Comparison of ENCODE assay signal across 8 mouse cellular contexts in the genomic region with DNA sequence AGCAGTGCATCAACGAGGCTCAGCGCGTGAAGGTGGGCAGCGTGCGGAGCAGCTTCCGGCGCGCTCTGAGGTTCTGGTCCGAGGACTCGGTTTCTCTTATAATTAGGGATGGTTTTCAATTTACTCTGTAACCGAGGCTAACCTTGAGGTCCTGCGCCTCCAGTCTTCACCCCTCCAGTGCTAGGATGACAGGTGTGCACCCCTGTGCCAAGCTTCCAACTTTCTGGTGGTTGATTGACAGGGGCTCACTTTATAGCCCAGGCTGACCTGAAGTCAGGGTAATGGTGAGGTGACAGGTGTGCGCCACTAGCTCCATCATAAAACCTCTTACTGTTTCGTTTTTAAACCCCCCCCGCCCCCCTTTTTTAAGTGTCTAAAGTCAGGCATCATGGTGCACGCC. TPM values are rescaled to one million over a fixed set of nuclear protein-coding genes. Genes with fewer than 3 reads are reported as not detected.
DNase-seq lines count a peak whose midpoint lies in the region; ATAC-seq and TF ChIP-seq lines count a peak whose summit lies in the region.

No protein-coding gene starts in this region.

- H3K4me1 ChIP-seq in thymus, adult 2 months (replicated peaks; ENCODE audit: control insufficient read depth, insufficient read depth, low read length): peaks cover 19% of the 10 kb centered on the region
- H3K4me1 ChIP-seq in liver, embryonic 14.5 days (replicated peaks; ENCODE audit: control insufficient read depth in 2 of 2, insufficient read depth in 2 of 2, low read length in 1 of 2): peaks cover 10 to 13% of the 10 kb centered on the region in 2 experiments

- H3K27me3 ChIP-seq in thymus, adult 2 months (ENCODE audit: control insufficient read depth, insufficient read depth, low read length): no peaks in the 10 kb centered on the region
- no peaks in the 10 kb centered on the region for H3K27me3 ChIP-seq in liver, embryonic 14.5 days (ENCODE audit: control insufficient read depth, insufficient read depth, low read length)

- WGBS in thymus, adult 2 months: 3% methylated on average over 16 of the region's 16 CpGs
- 3% methylated on average over 16 of the region's 16 CpGs for WGBS in liver, embryonic 14.5 days (ENCODE audit: insufficient replicate concordance)

- TF ChIP-seq CTCF in gastrocnemius, adult 2 months (IDR thresholded peaks at IDR 0.05): no peak
- no peak for TF ChIP-seq CTCF in thymus, adult 2 months (IDR thresholded peaks at IDR 0.05; ENCODE audit: borderline replicate concordance, control insufficient read depth, extremely low read depth, insufficient read depth, low read length, poor library complexity)
- no peak for TF ChIP-seq CTCF in liver, embryonic 14.5 days (IDR thresholded peaks at IDR 0.05; ENCODE audit: low read depth)

- H3K9ac ChIP-seq in liver, embryonic 14.5 days (replicated peaks): peak overlapping the region; percentile 79

- peak overlapping the region; percentile 86 for H3K4me2 ChIP-seq in liver, embryonic 14.5 days (ENCODE audit: low read depth)

- TF ChIP-seq POLR2A in thymus, adult 2 months (IDR thresholded peaks at IDR 0.05; ENCODE audit: control insufficient read depth, extremely low read depth, insufficient read depth, low read length, poor library complexity): no peak

- ATAC-seq in liver, embryonic 14.5 days (ENCODE audit: insufficient read depth): peak; percentile 9; the same call in 1 of the 2 replicates
- no peak for ATAC-seq in frontal cortex, adult (ENCODE audit: low TSS enrichment)

- H3K9me3 ChIP-seq in liver, embryonic 14.5 days (ENCODE audit: control insufficient read depth, low read length): no peaks in the 10 kb centered on the region

- peaks cover 14% of the 10 kb centered on the region for H3K36me3 ChIP-seq in thymus, adult 2 months (ENCODE audit: control insufficient read depth, insufficient read depth, low read length)
- H3K36me3 ChIP-seq in liver, embryonic 14.5 days (replicated peaks; ENCODE audit: control insufficient read depth, insufficient read depth, low read depth): peaks cover 25% of the 10 kb centered on the region

- no peak for TF ChIP-seq EP300 in liver, embryonic 14.5 days (IDR thresholded peaks at IDR 0.05; ENCODE audit: low read depth)

- peak overlapping the region; percentile 93 for H3K4me3 ChIP-seq in gastrocnemius, adult 2 months
- peak overlapping the region; percentile 73 for H3K4me3 ChIP-seq in thymus, adult 2 months (ENCODE audit: control insufficient read depth, insufficient read depth, low read length)
- H3K4me3 ChIP-seq in liver, embryonic 14.5 days (ENCODE audit: insufficient read depth in 1 of 2, low read depth in 2 of 2, low read length in 2 of 2): peak overlapping the region; percentile 73 to 87

- H3K27ac ChIP-seq in gastrocnemius, adult 2 months: peak overlapping the region; percentile 94
- H3K27ac ChIP-seq in thymus, adult 2 months (ENCODE audit: control insufficient read depth, insufficient read depth, low read length): no peak overlapping the region; the same call in 1 of the 2 replicates
- peak overlapping the region; percentile 41 for H3K27ac ChIP-seq in liver, embryonic 14.5 days

- DNase-seq in gastrocnemius, adult 2 months: no peak
- no peak for DNase-seq in gastrocnemius, postnatal 25 days
- DNase-seq in thymus, adult 2 months: no peak
- no peak for DNase-seq in thymus, adult 18-20 months
- no peak for DNase-seq in liver, embryonic 14.5 days (ENCODE audit: low read depth in 3 of 3, low spot score in 3 of 3)
- no peak for DNase-seq in adrenal gland, postnatal 10 days
- no peak for DNase-seq in layer of hippocampus, postnatal 10 days (ENCODE audit: low spot score in 2 of 2)

- intact Hi-C loops in gastrocnemius, adult 2 months (cut with DNase I): no loop called here

RNA-seq across cellular contexts. Expression of gene Cope, which starts 0.6 kb away (rescaled TPM):
- total RNA-seq in gastrocnemius, adult 2 months (2021): 100 to 1,000 TPM; 118 to 128 TPM
- total RNA-seq in gastrocnemius, postnatal 25 days (2021): 100 to 1,000 TPM; 113 to 119 TPM
- polyA plus RNA-seq in thymus, adult 2 months (2012; rRNA removed): 397 and 454 TPM in 2 replicates
- polyA plus RNA-seq in liver, embryonic 14.5 days (2012; rRNA removed): 138 and 180 TPM in 2 replicates
- 164 and 171 TPM in 2 replicates for polyA plus RNA-seq in liver, embryonic 14.5 days (2014; fragmentation: Nextera tagmentation; extraction: Ambion mirVana)
- total RNA-seq in adrenal gland, postnatal 10 days (2021): 100 to 1,000 TPM; 203 to 216 TPM
- 100 to 1,000 TPM; 122 to 145 TPM for total RNA-seq in layer of hippocampus, postnatal 10 days (2021)

RNA-seq across cellular contexts. Expression of gene Ddx49, which starts 0.6 kb away (rescaled TPM):
- 10 to 100 TPM; 29.9 to 30.0 TPM for total RNA-seq in gastrocnemius, adult 2 months (2021)
- total RNA-seq in gastrocnemius, postnatal 25 days (2021): 10 to 100 TPM; 26.9 to 30.7 TPM
- polyA plus RNA-seq in thymus, adult 2 months (2012; rRNA removed): 72.1 and 75.4 TPM in 2 replicates
- polyA plus RNA-seq in liver, embryonic 14.5 days (2012; rRNA removed): 17.9 and 20.3 TPM in 2 replicates
- 20.8 and 22.3 TPM in 2 replicates for polyA plus RNA-seq in liver, embryonic 14.5 days (2014; fragmentation: Nextera tagmentation; extraction: Ambion mirVana)
- total RNA-seq in adrenal gland, postnatal 10 days (2021): 10 to 100 TPM; 63.4 to 67.7 TPM
- total RNA-seq in layer of hippocampus, postnatal 10 days (2021): 10 to 100 TPM; 49.0 to 53.0 TPM

RNA-seq across cellular contexts. Expression of gene Cers1, which starts 12.7 kb away (rescaled TPM):
- 10 to 100 TPM; 14.0 to 23.3 TPM for total RNA-seq in gastrocnemius, adult 2 months (2021)
- 10 to 100 TPM; 13.8 to 15.8 TPM for total RNA-seq in gastrocnemius, postnatal 25 days (2021)
- polyA plus RNA-seq in thymus, adult 2 months (2012; rRNA removed): 0.13 and 0.61 TPM in 2 replicates
- 0.09 and 0.14 TPM in 2 replicates for polyA plus RNA-seq in liver, embryonic 14.5 days (2012; rRNA removed)
- not detected in 2 replicates for polyA plus RNA-seq in liver, embryonic 14.5 days (2014; fragmentation: Nextera tagmentation; extraction: Ambion mirVana)
- 1 to 10 TPM; 2.3 to 3.7 TPM for total RNA-seq in adrenal gland, postnatal 10 days (2021)
- total RNA-seq in layer of hippocampus, postnatal 10 days (2021): 10 to 100 TPM; 94.6 to 99.0 TPM

RNA-seq across cellular contexts. Expression of gene Homer3, which starts 20.3 kb away (rescaled TPM):
- 1 to 10 TPM; 3.8 to 4.3 TPM for total RNA-seq in gastrocnemius, adult 2 months (2021)
- 1 to 10 TPM; 3.0 to 4.7 TPM for total RNA-seq in gastrocnemius, postnatal 25 days (2021)
- polyA plus RNA-seq in thymus, adult 2 months (2012; rRNA removed): 60.6 and 67.6 TPM in 2 replicates
- 5.5 and 6.5 TPM in 2 replicates for polyA plus RNA-seq in liver, embryonic 14.5 days (2012; rRNA removed)
- polyA plus RNA-seq in liver, embryonic 14.5 days (2014; fragmentation: Nextera tagmentation; extraction: Ambion mirVana): 3.9 and 4.2 TPM in 2 replicates
- 10 to 100 TPM; 23.8 to 33.3 TPM for total RNA-seq in adrenal gland, postnatal 10 days (2021)
- 10 to 100 TPM; 45.7 to 47.0 TPM for total RNA-seq in layer of hippocampus, postnatal 10 days (2021)

RNA-seq across cellular contexts. Expression of gene Gdf1, which starts 26.7 kb away (rescaled TPM):
- 1 to 10 TPM in 1 of 2 experiments, not detected in 1; 1.0 TPM for total RNA-seq in gastrocnemius, adult 2 months (2021)
- 1 to 10 TPM in 1 of 2 experiments, under 1 TPM in 1; 0.72 to 2.5 TPM for total RNA-seq in gastrocnemius, postnatal 25 days (2021)
- 0.13 and 0.23 TPM in 2 replicates for polyA plus RNA-seq in thymus, adult 2 months (2012; rRNA removed)
- 0.16 and 0.22 TPM in 2 replicates for polyA plus RNA-seq in liver, embryonic 14.5 days (2012; rRNA removed)
- polyA plus RNA-seq in liver, embryonic 14.5 days (2014; fragmentation: Nextera tagmentation; extraction: Ambion mirVana): not detected in 2 replicates
- 1 to 10 TPM in 1 of 2 experiments, under 1 TPM in 1; 0.88 to 1.2 TPM for total RNA-seq in adrenal gland, postnatal 10 days (2021)
- total RNA-seq in layer of hippocampus, postnatal 10 days (2021): 10 to 100 TPM; 13.2 to 23.5 TPM
